Mouse (Mus musculus): Measurements from ENCODE around the gene Hspb2.
A peak's percentile ranks its signal among the peaks of the same experiment; 100 is the strongest.

The Hspb2 gene

DNA sequence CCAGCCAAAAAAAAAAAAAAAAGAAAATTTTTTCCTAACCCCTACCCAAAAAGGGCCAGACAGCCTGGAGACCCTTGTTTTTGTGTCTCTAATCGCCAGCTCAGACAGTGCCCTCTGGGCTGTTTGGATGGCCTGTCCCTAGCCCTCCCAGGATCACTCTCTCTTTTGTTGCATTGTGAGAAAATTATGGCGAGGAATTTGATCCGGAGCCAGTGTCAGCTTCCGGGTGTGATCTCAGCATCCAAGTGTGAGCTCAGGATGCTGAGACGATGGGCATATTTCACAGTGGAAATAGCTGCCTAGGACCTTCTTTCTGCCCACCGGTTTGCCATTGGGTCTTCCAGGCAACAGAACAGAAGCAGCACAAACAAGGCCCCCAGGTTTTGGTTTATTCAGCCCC is 1.4 kb downstream of the Hspb2 start:
- DNase-seq (ENCODE audit: low read depth, low spot score): no peak

DNA sequence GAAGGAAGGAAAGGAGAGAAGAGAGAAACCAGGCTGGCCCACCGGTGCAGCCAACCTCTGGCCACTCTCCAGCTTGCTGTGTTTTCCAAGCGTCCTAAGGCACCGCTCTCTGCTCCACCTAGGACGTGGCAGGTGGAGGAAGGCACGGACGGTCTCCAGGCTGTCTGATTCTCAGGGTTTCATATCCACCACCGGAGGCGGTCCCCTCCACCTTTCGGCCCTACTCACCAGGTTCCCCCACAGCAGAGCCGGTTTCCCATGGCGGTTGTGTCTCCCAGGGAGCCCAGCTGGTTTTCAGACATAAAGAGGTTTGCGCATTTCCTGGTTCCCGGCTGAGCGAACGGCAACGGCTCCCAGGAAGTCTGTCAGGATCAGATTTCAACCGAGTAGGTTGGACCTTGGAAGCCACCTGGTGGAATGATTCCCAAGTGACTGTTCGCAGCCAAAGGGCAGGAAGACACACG is 5.9 kb downstream of the Hspb2 start, which contains the start of gene 2310030G06Rik:
Gene 2310030G06Rik (minus strand): TSS at position 323 of the 464 bp plus-strand sequence.
- DNase-seq (ENCODE audit: low read depth, low spot score): no peak

DNA sequence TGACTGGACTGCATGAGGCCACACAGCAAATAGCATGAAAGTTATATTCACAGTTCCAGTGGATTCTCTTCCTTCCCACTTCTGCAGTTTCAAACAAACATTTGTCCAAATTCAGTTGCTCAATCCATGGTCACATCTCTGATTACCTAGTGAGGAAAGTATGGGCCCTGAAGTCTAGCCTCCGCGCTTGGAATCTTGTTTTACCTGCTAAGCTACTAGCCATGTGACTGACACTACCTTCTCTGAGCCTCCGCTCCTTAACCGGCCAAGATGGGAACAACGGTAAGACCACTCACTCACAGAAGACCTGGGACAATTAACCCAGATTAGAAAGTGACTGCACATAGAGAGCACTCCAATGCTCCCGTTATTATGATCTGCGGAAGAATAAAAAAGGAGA is 6.3 kb downstream of the Hspb2 start:
- DNase-seq (ENCODE audit: low read depth, low spot score): no peak

DNA sequence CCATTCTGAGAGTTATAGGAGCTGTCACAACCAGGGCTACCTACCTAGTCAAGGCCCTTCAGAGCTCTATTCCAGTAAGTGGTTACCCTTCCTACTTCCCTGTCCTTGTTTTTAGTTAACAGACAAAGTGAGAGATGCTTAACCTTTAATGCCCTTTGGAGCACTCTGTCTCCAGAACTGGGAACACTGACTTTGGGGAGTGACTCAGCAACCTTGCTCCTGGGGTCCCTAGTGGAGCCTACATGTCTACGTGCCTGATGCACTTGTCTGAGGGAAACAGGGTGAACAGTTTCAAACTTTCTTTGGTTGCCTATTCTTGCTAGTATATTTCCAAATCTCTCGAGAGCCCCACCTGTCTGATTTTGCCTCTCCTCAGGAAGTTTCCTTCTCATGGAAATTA is 9.4 kb downstream of the Hspb2 start:
- DNase-seq (ENCODE audit: low read depth, low spot score): no peak

DNA sequence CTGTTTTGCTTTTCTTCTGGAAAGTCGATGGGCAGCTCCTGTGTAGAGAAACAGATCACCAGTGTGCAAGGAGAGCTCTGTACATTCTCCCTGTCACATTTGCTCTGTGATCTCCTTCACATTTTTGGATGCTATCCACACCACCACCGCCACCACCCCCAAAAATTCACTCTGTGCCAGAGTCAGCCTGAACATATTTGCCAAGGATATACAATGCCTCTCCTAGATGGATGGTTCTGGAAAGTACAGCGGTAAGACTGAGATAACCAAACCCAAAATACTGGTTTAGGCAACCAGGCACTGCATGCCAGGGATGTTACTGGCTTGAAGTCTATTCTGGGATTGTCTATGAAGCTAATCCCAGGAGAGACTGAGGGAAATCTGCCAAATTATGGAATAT is 9.9 kb downstream of the Hspb2 start:
- DNase-seq (ENCODE audit: low read depth, low spot score): no peak

DNA sequence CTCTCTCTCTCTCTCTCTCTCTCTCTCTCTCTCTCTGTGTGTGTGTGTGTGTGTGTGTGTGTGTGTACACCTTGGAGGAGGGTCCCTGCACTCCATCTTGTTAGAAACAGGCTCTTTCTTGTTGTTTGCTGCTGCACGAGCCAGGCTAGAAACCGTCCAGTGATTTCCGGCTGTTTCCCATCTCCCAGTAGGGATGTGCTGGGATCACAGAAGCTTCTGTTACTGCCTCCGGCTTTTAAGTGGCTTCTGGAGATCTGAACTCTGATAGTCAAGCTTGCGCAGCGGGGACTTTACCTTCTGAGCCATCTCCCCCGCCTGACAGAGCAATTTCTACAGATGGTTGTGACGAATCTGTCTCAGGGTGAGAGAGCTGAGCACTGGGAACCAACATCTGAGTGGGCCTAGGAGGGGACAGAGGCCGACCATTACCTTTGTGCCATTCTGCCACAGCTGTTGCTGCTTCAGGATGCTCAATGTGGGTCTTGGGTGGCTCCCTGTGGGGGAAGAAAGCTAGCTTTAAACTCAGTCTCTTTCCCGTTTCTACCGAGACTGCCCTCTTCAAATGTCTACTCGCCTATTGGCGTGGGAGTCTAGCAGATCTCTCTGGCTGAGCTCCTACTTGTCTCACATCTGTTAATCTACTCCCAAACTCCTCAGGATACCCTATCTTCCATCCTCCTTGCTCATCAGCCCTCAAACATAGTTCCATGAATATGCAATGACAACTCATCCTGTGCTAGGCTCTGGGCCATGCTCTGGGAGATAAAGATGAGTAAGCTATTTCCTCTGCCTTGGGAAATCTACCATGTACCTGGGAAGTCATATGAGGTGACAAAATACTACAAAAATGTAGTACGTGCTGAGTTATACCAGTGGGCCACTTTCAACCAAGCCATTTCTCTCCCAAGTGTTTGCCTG is 11.0 kb downstream of the Hspb2 start:
- DNase-seq (ENCODE audit: low read depth, low spot score): no peak

DNA sequence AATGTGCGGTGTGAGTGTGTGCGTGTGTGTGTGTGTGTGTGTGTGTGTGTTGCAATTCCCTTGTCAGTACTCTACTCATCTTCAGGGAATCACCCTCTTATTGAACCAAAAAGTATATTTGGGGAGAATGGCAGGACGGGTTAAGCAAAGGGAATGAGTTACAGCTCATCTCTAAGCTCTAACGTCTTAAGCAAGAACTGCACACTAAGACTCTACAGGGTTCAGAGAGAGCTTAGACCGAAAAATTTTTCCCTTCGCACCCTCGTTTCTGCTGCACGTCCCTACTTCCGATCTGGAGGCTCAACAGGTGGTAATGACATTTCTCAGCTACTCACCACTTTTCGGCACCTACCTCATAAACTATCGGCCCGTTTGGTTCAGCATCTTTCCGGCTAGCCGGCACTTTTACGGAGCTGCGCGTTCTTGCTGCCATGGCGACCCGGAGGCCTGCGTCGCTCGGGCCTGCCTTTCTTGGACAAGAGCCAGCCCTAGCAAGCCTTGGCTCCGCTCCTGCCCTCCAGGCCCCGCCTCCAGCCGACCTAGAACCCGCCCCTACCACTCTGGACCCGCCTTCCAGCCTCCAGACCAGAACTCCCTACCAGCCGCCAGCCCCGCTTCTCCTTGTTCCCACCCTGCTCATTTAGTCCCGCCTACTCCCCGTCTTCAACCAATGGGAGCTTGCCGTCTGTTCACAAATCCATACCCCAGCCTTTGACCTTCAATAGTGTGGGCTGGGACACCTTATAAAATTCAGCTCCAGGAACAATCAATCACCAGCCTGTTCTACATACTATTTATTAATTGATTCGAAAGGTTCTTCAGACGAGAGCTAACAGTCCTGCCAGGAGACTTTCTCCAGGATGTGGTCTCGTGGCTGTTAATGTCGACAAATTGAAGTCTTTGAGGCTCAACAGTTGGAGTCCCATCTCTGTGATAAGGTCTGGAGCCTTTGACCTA is 13.0 kb downstream of the Hspb2 start, which contains the start of gene Dixdc1:
Gene Dixdc1 (minus strand): TSS at position 604 of the 957 bp plus-strand sequence.
- DNase-seq (ENCODE audit: low read depth, low spot score): peak; percentile 45

DNA sequence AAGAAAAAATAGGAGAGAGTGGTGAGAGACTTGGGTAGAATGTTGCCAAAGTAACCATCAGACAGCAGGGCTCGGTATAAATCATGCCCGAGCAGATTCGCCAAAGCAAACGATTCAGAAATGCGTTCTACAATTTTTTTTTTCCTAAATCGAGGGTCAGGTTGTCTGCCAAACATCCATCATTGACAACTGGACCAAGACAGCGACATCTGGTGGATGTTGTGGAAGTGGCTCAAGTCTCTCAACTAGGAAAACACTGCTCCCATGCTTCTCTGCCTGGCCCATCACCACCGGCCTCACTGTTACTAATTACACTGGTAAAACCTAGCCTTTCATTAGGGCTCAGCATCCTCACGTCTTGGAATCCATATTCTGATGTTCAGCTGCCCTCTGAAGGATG is 17.2 kb downstream of the Hspb2 start:
- no peak for DNase-seq (ENCODE audit: low read depth, low spot score)

DNA sequence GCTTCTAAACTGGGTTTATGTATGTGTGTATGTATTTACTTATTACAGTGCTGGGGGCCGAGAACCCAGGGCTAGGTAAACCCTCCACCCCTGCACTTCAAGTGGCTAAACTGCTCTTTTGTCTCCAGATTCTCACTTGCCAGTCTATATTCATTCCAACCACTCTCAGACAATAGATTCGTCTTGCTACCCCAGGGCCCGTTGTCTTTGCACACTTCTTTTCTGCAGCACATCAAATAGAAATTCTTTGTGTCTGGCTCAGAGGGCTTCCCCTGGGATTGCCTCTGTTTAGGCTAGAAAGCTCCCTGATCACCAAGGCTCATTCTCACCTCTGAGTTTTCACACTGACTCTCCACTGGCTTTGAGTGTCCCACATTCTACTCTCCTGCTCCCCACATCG is 19.6 kb downstream of the Hspb2 start:
- DNase-seq (ENCODE audit: low read depth, low spot score): no peak

DNA sequence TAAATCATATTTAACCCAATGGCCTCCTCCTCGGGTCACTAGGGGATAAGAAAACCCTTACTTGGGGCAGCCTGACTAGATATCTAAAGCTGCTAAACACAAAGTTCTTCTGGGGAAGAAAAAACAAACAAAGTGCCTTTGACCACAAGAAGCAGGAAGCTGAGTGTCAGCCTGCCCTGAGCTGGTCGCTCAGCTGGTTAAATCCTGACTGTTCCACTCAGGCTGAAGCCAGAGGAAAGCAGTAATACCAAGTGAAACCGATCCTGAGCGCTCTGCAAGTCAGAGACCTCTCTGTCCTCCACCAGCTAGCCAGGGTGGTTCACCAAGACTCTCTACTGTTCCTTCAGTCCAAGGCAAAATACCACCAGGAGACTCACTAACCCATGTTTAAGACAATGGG is 22.6 kb downstream of the Hspb2 start:
- no peak for DNase-seq (ENCODE audit: low read depth, low spot score)

DNA sequence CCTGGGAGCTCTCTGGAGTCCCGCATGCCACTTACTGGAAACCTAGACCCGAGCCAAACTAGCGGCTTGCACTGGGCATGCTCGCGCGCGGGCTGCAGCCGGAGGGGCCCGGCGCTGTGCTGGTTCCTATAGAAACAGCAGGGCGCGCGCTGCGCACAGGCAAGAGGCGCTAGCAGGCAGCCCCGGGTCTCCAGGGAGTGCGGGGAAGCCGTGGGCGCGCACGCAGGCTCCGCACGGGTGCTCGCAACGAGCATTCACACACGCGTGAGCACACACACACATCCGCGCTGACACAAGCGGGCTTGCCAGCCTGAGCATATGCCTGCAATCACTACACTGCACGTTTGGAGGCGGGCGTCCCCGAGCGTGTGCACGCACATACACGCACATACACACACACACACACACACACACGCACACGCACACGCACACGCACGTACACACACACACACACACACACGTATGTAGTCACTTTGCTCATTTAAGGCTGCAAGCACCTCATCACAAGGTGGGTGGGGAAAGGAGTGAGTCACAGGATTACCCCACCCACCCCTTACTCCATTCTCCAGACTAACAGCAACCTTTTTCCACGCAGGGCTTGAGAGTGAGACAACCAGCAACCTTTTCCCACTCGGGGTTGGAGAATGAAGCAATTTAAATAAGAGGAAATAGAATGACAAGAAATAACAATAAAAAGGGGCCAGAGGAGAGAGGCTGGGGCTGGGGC is 24.1 kb downstream of the Hspb2 start:
- peak; percentile 89 for DNase-seq (ENCODE audit: low read depth, low spot score)

DNA sequence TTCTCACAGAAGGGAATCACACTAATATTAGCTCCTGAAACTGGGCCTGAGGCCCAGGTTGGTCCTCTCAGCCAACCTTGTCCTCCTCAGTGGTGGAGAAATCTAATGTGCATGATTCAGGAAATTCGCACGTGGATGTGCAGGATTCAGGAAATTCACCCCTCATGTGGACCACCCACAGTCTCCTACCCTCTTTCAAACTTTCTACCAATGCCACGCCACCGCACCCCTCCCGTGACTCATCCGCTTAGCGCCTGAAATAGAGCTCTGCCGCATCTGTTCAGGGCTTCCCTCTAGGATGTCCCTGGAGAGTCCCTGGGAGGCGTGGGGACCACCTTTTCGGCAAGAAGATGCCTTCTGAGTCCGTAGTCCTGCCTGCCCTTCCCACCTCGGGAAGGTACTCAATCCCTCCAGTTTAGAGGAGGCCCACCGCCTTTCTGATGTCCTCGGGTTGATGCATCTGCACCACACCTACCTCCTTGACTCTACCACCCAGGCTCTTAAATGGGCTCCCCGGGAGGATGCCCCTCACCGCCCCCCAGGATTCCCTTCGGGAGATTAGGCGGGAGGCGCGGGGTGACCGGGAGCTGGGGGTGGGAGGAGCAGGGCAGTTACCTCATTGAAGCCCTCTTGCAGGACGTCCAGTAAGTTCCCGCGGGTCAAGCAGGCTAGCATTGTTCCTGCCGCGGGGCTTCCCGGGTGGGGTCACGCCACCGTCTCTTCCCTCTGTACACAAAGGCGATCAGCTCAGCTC is 24.8 kb downstream of the Hspb2 start:
- no peak for DNase-seq (ENCODE audit: low read depth, low spot score)

DNA sequence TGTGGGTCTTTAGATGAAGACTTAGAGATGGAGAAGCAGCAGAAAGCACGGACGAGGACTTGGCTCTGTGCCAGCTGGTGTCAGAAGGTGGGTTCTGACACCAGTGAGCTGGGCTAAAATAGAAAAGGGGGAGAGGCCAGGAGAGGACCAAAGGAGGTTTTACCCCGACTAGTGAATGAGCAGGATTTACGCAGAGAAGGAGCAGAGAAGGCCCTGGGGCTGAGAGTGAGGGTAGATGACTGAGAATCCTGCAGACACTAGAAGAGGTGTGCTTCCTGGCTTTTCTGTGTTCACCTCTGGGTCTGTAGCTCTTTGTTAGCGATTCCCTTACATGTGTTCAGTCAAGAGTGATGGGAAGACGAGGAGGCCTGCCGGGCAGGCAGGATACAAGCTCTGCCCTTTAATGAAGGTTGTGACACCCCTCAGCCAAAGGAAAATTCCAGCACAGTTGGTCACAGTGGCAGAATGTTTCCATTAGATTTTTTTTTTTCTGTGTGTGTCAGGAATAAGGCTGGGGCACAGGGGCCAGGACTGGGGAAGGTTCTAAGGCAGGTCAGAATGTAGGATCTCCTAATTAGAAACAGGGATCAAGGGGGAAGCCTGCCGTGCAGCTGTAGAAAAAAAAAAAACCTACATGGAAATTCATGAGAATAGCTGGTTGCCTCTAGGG is 26.1 kb downstream of the Hspb2 start:
- no peak for DNase-seq (ENCODE audit: low read depth, low spot score)

DNA sequence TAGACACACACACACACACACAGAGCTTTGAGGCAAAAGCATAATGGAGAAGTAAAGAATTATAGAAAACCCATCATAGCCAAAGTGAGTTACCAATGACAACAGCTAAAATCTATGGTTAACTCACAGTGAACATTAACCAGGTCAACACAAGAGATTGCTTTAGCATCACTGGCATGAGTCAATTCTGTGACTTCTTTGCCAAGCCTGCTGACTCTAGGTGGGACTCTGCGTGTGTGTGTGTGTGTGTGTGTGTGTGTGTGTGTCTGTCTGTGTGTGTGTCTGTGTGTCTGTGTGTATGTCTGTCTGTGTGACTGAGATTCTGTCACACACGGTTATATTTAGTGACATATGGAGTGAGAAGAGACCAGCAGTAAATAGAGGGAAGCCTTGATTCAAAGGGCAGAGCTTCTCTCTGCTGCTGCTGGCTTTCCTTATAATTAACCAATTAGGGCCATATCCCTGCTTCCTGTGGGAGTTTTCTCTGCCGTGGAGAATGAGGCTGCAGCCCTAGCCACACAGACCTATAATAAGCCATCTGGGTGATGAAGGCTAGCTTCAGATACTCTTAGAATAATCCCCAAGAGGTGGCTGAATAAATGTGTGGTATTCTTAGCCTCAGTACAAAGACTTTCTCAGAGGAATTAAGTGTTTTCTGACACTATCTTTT is 27.4 kb downstream of the Hspb2 start:
- no peak for DNase-seq (ENCODE audit: low read depth, low spot score)

DNA sequence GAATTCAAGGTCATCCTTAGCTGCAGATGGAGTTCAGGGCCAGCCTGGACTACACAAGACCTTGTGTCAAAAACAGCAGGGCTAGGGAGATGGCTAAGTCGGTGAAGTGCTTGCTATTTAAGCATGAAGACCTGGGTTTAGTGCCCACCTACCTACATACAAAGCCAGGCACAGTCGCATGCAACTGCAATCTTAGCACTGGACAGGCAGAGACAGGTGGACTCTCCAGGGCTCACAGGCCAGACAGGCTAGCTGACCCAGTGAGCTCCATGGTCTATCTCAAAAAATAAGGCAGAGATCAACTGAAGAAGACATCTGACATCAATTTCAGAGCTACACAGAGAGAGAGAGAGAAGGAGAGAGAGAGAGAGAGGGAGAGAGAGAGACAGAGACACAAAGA is 28.0 kb downstream of the Hspb2 start:
- no peak for DNase-seq (ENCODE audit: low read depth, low spot score)

DNA sequence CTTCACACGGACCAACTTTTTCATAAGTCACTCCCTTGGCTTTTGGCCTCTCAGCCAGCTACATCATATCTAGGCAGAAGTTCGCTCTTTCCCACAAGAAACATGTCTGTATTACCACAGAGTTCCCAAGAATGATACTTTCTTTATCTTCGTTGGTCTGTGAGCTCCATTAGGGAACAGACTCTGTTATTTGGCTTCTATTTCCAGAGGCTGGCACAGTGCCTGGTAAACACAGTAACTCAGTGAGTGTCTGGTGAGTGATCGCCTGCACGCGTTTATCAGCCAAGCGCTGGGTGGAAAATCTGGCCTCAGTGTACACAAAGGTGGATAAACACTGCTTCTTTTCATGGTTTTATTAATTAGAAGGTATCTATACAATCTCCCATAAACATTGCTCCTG is 28.7 kb downstream of the Hspb2 start:
- DNase-seq (ENCODE audit: low read depth, low spot score): no peak

DNA sequence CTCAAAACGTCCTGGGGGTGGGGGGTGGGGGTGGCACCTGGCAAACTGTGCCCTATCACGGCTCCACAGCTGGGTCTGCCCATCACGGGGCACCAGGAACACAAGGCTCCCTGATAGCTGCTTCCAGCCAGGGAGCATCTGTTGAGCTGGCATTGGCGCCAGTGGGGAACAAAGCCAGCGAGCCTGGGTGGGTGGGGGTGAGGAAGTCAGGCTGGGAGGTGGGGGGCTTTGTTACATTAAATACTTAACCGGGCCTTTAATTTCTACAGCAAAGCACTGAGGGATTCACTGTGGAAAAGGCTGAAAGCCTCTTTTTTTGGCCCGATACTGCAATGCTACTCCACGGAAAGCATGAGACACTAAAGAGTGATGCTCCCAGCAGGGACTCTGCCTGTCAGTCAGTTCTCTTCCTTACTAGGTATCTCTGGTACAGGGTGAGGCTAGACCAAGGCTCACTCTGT is 29.7 kb downstream of the Hspb2 start:
- no peak for DNase-seq (ENCODE audit: low read depth, low spot score)

DNA sequence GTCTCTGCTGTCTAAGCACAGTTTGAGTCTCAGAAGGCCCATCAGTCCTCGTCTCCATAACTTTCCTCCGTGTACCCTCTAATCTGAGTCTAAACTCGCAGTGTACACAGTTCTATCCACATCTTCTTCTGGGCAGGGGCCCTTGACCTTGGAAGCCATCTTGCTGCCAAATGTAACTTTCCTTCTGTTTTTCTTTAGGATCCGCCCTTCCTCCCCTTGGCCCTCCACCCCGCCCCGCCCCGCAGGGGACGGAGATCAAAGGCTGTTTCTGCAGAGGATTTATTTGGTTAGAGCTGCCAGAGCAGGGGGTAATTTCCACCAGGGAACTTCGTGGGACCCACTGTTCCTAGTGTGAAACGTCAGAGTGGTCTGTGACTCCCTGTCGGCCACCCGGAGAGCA is 31.1 kb downstream of the Hspb2 start:
- DNase-seq (ENCODE audit: low read depth, low spot score): no peak

DNA sequence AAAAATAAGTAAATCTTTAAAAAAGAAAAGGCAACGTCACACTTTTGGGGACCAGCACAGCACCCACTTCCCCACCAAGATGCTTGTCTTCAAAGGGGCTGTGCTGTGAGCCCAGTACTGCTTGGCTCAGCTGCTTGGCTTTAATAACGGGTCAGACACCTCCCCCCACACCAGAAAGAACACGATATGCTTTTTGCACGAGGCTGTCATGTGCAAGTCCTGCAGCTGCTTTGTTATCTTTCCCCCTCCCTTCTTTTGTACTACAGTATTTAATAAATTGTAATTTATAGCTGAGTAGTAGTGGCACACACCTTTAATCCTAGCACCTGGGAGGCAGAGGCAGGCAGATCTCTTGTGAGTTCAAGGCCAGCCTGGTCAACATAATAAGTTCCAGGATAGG is 33.3 kb downstream of the Hspb2 start:
- no peak for DNase-seq (ENCODE audit: low read depth, low spot score)

DNA sequence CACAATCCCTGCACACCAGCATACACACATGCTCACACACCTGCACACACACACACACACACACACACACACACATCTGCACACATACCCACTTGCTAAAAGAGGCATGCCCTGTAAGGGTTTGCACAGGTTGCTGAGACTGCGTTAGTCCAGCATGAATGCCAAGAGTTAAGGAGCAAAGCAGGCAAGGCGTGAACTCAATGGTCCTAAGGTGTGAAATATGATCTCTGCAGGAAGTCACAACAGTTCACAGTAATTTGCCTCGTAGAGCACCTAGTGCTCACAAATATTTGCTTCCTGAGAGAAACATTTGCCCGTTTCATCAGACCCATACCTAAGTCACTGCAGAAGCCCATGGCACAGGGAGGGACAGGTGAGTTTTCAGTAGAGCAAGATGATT is 38.0 kb downstream of the Hspb2 start:
- no peak for DNase-seq (ENCODE audit: low read depth, low spot score)

Data from brain, embryonic 18.5 days (tissue).